Mouse (Mus musculus) C2C12 (cell line): Measurements from ENCODE around the gene Trim67. TPM values are rescaled to one million over a fixed set of nuclear protein-coding genes. Genes with fewer than 3 reads are reported as not detected.

Experiments used
- H3K27me3 ChIP-seq: one replicate; pipeline ENCODE4 v1.6.1; 2011; ENCODE audit not compliant: control insufficient read depth, insufficient read depth, insufficient read length
- H3K36me3 ChIP-seq: one replicate; pipeline ENCODE4 v1.6.1; 2011; ENCODE audit not compliant: control insufficient read depth, insufficient read depth
- H3K4me3 ChIP-seq: one replicate; pipeline ENCODE4 v1.5.1; 2011; ENCODE audit warnings: mild to moderate bottlenecking, control low read depth; ENCODE audit not compliant: poor library complexity, insufficient read depth, severe bottlenecking
- H3K79me2 ChIP-seq: one replicate; pipeline ENCODE4 v1.6.1; 2011; ENCODE audit not compliant: control insufficient read depth, insufficient read depth
- H3K79me3 ChIP-seq: one replicate; pipeline ENCODE4 v1.6.1; 2011; ENCODE audit warnings: low read depth, control low read depth
- H3ac ChIP-seq: one replicate; pipeline ENCODE3; 2011; ENCODE audit warnings: low read depth; ENCODE audit not compliant: control insufficient read depth, insufficient read length
- CEBPB ChIP-seq: IDR thresholded peaks from one replicate; pipeline ENCODE4 v1.6.1; 2011; ENCODE audit warnings: low read depth, mild to moderate bottlenecking, control low read depth, moderate library complexity
- CTCF ChIP-seq: IDR thresholded peaks from one replicate; pipeline ENCODE4 v1.5.1; 2011; ENCODE audit not compliant: control insufficient read depth, insufficient read depth, insufficient read length
- FOSL1 ChIP-seq: IDR thresholded peaks from one replicate; pipeline ENCODE4 v1.8.0; 2011; ENCODE audit warnings: mild to moderate bottlenecking, low read length; ENCODE audit not compliant: poor library complexity, insufficient read depth, severe bottlenecking
- MAX ChIP-seq: IDR thresholded peaks from one replicate; pipeline ENCODE4 v1.6.1; 2011; ENCODE audit warnings: mild to moderate bottlenecking, control low read depth
- MYOD1 ChIP-seq: IDR thresholded peaks from one replicate; pipeline ENCODE4 v1.6.1; 2011; ENCODE audit warnings: low read depth; ENCODE audit not compliant: control insufficient read depth, insufficient read length
- MYOG ChIP-seq: IDR thresholded peaks from one replicate; pipeline ENCODE4 v1.6.1; 2011; ENCODE audit not compliant: control insufficient read depth, insufficient read length; ENCODE audit errors: extremely low read depth
- USF1 ChIP-seq: IDR thresholded peaks from one replicate; pipeline ENCODE4 v1.6.1; 2011; ENCODE audit warnings: low read depth, mild to moderate bottlenecking, control low read depth, moderate library complexity
- polyA plus RNA-seq: library from polyadenylated mRNA; unstranded; fragments of >200 nt; fragmentation: generic; extraction: Trizol; gene quantifications from one replicate; pipeline ENCODE4 v1.2.1, GENCODE M21; 2012; ENCODE audit warnings: missing spikeins

Trim67 gene
- polyA plus RNA-seq, 1 experiment = not detected

- Histone ChIP-seq H3K27me3 (peaks cover 32% of the 10 kb centered on the region), H3ac (no peak overlapping the region), H3K79me3 (no peaks in the 10 kb centered on the region), H3K36me3 (no peaks in the 10 kb centered on the region), H3K79me2 (no peaks in the 10 kb centered on the region), H3K4me3 (no peak overlapping the region)
- no peak for TF ChIP-seq MYOD1
- no peak for TF ChIP-seq USF1
- TF ChIP-seq MAX = no peak
These were observed 17.9 kb downstream of the Trim67 start for GRCm38 (mm10) chr8:124810689-124811394.

- Histone ChIP-seq H3K79me3 (no peaks in the 10 kb centered on the region), H3K27me3 (peaks cover 35% of the 10 kb centered on the region), H3K36me3 (no peaks in the 10 kb centered on the region), H3K4me3 (no peak overlapping the region), H3K79me2 (no peaks in the 10 kb centered on the region), H3ac (no peak overlapping the region)
- TF ChIP-seq CTCF = no peak
- TF ChIP-seq CEBPB = no peak
- no peak for TF ChIP-seq MYOD1
- no peak for TF ChIP-seq MYOG
- TF ChIP-seq FOSL1 = no peak
- TF ChIP-seq MAX = no peak
- no peak for TF ChIP-seq USF1
These were observed 20.4 kb downstream of the Trim67 start for GRCm38 (mm10) chr8:124813326-124813725.

- Histone ChIP-seq H3K36me3 (no peaks in the 10 kb centered on the region), H3K4me3 (no peak overlapping the region), H3K79me2 (no peaks in the 10 kb centered on the region), H3K27me3 (peaks cover 46% of the 10 kb centered on the region), H3K79me3 (no peaks in the 10 kb centered on the region), H3ac (no peak overlapping the region)
- no peak for TF ChIP-seq CEBPB
- TF ChIP-seq MYOD1 = no peak
- TF ChIP-seq MAX = no peak
- TF ChIP-seq CTCF = no peak
- no peak for TF ChIP-seq MYOG
- no peak for TF ChIP-seq FOSL1
- no peak for TF ChIP-seq USF1
These were observed 23.0 kb downstream of the Trim67 start for GRCm38 (mm10) chr8:124815870-124816269.

GRCm38 (mm10) chr8:124816866-124817265, 24.0 kb downstream of the Trim67 start:
- Histone ChIP-seq H3K79me2 (no peaks in the 10 kb centered on the region), H3K36me3 (no peaks in the 10 kb centered on the region), H3K79me3 (no peaks in the 10 kb centered on the region), H3K4me3 (no peak overlapping the region), H3ac (no peak overlapping the region), H3K27me3 (peaks cover 49% of the 10 kb centered on the region)
- TF ChIP-seq MAX (no peak), USF1 (no peak), MYOD1 (no peak), FOSL1 (no peak), MYOG (no peak), CTCF (no peak), CEBPB (no peak)

- no peak for TF ChIP-seq USF1
- no peak for TF ChIP-seq FOSL1
- TF ChIP-seq MAX = no peak
- no peak for TF ChIP-seq CEBPB
- TF ChIP-seq CTCF = no peak
- no peak for TF ChIP-seq MYOG
- no peak for TF ChIP-seq MYOD1
- Histone ChIP-seq H3K79me2 (no peaks in the 10 kb centered on the region), H3K36me3 (no peaks in the 10 kb centered on the region), H3K4me3 (no peak overlapping the region), H3K79me3 (no peaks in the 10 kb centered on the region), H3ac (no peak overlapping the region), H3K27me3 (peaks cover 48% of the 10 kb centered on the region)
These were observed 24.5 kb downstream of the Trim67 start for GRCm38 (mm10) chr8:124817361-124817760.

GRCm38 (mm10) chr8:124819612-124820115, 26.8 kb downstream of the Trim67 start:
- TF ChIP-seq USF1 = no peak
- no peak for TF ChIP-seq MAX
- TF ChIP-seq MYOD1 = no peak
- no peak for TF ChIP-seq MYOG
- H3K79me3 ChIP-seq = no peaks in the 10 kb centered on the region
- no peak overlapping the region for H3K4me3 ChIP-seq
- H3ac ChIP-seq = no peak overlapping the region
- H3K36me3 ChIP-seq = no peaks in the 10 kb centered on the region
- H3K27me3 ChIP-seq = peaks cover 41% of the 10 kb centered on the region
- H3K79me2 ChIP-seq = no peaks in the 10 kb centered on the region
